Mouse (Mus musculus) thymus, adult 2 months (tissue): Measurements from ENCODE around the gene Nr2c1.

Source experiments
- CTCF ChIP-seq: fragments of 200-500 bp; IDR thresholded peaks from 2 replicates; pipeline ENCODE4 v1.5.1; 2012; ENCODE audit warnings: mild to moderate bottlenecking, control low read depth, low read length, moderate library complexity, borderline replicate concordance; ENCODE audit not compliant: control insufficient read depth, poor library complexity, insufficient read depth; ENCODE audit errors: extremely low read depth
- POLR2A ChIP-seq: fragments of 200-500 bp; IDR thresholded peaks from 2 replicates; pipeline ENCODE4 v1.6.1; 2012; ENCODE audit warnings: mild to moderate bottlenecking, low read length, control low read depth, moderate library complexity; ENCODE audit not compliant: control insufficient read depth, poor library complexity, insufficient read depth; ENCODE audit errors: extremely low read depth

DNA sequence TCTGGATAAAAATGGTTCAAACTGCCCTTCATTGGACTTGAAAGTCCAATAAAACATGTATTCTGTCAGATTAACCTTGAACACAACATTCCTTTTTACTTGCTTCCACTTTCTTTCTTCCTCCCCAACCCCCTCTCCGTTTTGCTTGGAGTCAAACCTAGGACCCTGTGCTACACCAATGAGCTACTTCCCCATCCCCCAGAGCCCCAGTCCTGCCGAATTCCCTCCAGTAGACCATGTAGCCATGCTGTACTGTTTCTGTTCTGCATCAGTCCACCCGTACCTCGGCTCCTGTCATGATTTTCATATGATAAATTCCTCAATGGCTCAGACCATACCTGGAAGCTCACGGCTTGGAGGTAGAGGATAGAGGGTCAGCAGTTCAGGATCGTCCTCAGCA lies 83.2 kb downstream of the Nr2c1 start:
- no peak for TF ChIP-seq CTCF
- no peak for TF ChIP-seq POLR2A
